Mouse (Mus musculus) limb, embryonic 13.5 days (tissue): ENCODE results near the gene Aimp2. TPM values are rescaled to one million over a fixed set of nuclear protein-coding genes. Genes with fewer than 3 reads are reported as not detected.

Experiments
- ATAC-seq: fragments of 200-750 bp; cut with Nextera tagmentation; 2 replicates; pipeline ENCODE4 v1.8.0; 2017; ENCODE audit warnings: low read depth, moderate number of reproducible peaks, moderate TSS enrichment; ENCODE audit not compliant: low FRiP score
- H3K27ac ChIP-seq: fragments of 300-500 bp; sonication (generic); 2 replicates; pipeline ENCODE4 v1.5.1; 2015; ENCODE audit warnings: inconsistent platforms, mild to moderate bottlenecking, moderate library complexity
- H3K27me3 ChIP-seq: fragments of 300-500 bp; sonication (generic); 2 replicates; pipeline ENCODE4 v1.6.1; 2015; ENCODE audit warnings: mild to moderate bottlenecking, inconsistent platforms
- H3K36me3 ChIP-seq: fragments of 300-500 bp; sonication (generic); 2 replicates; pipeline ENCODE4 v1.6.1; 2015; ENCODE audit warnings: inconsistent platforms, mild to moderate bottlenecking, moderate library complexity
- H3K4me1 ChIP-seq: fragments of 300-500 bp; sonication (generic); 2 replicates; pipeline ENCODE4 v1.6.1; 2015; ENCODE audit warnings: inconsistent platforms
- H3K4me2 ChIP-seq: fragments of 300-500 bp; sonication (generic); replicated peaks from 2 replicates; pipeline ENCODE4 v1.6.1; 2015; ENCODE audit warnings: inconsistent platforms, mild to moderate bottlenecking, moderate library complexity
- H3K4me3 ChIP-seq: fragments of 300-500 bp; sonication (generic); 2 replicates; pipeline ENCODE4 v1.5.1; 2015; ENCODE audit warnings: moderate library complexity, mild to moderate bottlenecking, inconsistent platforms
- H3K9ac ChIP-seq: fragments of 300-500 bp; sonication (generic); 2 replicates; pipeline ENCODE4 v1.6.1; 2015; ENCODE audit warnings: mild to moderate bottlenecking, inconsistent platforms
- H3K9me3 ChIP-seq: fragments of 300-500 bp; sonication (generic); 2 replicates; pipeline ENCODE4 v1.6.1; 2016; ENCODE audit warnings: inconsistent platforms
- WGBS: fragments of 180-500 bp; shearing (Covaris S2); methylation state at CpG from one replicate; pipeline ENCODE4 v1.1.7; 2015; 5-methylcytosine and 5-hydroxymethylcytosine counted together
- polyA plus RNA-seq: library from polyadenylated mRNA; unstranded; fragments of >200 nt; fragmentation: Nextera tagmentation; extraction: Ambion mirVana; gene quantifications from 2 replicates; pipeline ENCODE4 v1.2.1, GENCODE M21; 2015

Gene Aimp2
- polyA plus RNA-seq, 1 experiment from 2014 or later: 106 TPM

- no peak overlapping the region for H3K27ac ChIP-seq
- no peaks in the 10 kb centered on the region for H3K4me1 ChIP-seq
- no peak overlapping the region for H3K4me3 ChIP-seq
- no peaks in the 10 kb centered on the region for H3K27me3 ChIP-seq
- no peak overlapping the region for H3K9ac ChIP-seq
- H3K9me3 ChIP-seq: no peaks in the 10 kb centered on the region
- no peak for ATAC-seq
- WGBS: 74% methylated on average over 5 of the region's 5 CpGs
- H3K36me3 ChIP-seq: peaks cover 85% of the 10 kb centered on the region
- H3K4me2 ChIP-seq: no peak overlapping the region
Measured at GRCm38 (mm10) chr5:143893396-143893795, 16.3 kb downstream of the Aimp2 start.

GRCm38 (mm10) chr5:143892255-143892886 is 17.3 kb downstream of the Aimp2 start:
- 79% methylated on average over 9 of the region's 9 CpGs for WGBS
- no peak for ATAC-seq
- H3K4me3 ChIP-seq: no peak overlapping the region
- no peaks in the 10 kb centered on the region for H3K9me3 ChIP-seq
- no peaks in the 10 kb centered on the region for H3K4me1 ChIP-seq
- H3K27ac ChIP-seq: no peak overlapping the region
- H3K36me3 ChIP-seq: peaks cover 86% of the 10 kb centered on the region
- H3K9ac ChIP-seq: no peak overlapping the region
- H3K4me2 ChIP-seq: no peak overlapping the region
- H3K27me3 ChIP-seq: no peaks in the 10 kb centered on the region

GRCm38 (mm10) chr5:143890741-143891140 is 18.9 kb downstream of the Aimp2 start:
- Histone ChIP-seq H3K27me3 (no peaks in the 10 kb centered on the region), H3K9ac (no peak overlapping the region), H3K36me3 (peaks cover 92% of the 10 kb centered on the region), H3K9me3 (no peaks in the 10 kb centered on the region), H3K4me1 (no peaks in the 10 kb centered on the region), H3K27ac (no peak overlapping the region), H3K4me3 (no peak overlapping the region), H3K4me2 (no peak overlapping the region)
- WGBS: 61% methylated on average over 6 of the region's 6 CpGs
- ATAC-seq: no peak

GRCm38 (mm10) chr5:143885274-143885673 is 24.4 kb downstream of the Aimp2 start:
- 95% methylated on average over 3 of the region's 3 CpGs for WGBS
- Histone ChIP-seq H3K27ac (no peak overlapping the region), H3K9ac (no peak overlapping the region), H3K4me2 (no peak overlapping the region), H3K4me3 (no peak overlapping the region), H3K4me1 (no peaks in the 10 kb centered on the region), H3K36me3 (peaks cover 99% of the 10 kb centered on the region), H3K9me3 (no peaks in the 10 kb centered on the region), H3K27me3 (no peaks in the 10 kb centered on the region)
- no peak for ATAC-seq

- 77% methylated on average over 4 of the region's 4 CpGs for WGBS
- Histone ChIP-seq H3K36me3 (peaks cover 69% of the 10 kb centered on the region), H3K9me3 (no peaks in the 10 kb centered on the region), H3K4me3 (no peak overlapping the region), H3K9ac (no peak overlapping the region), H3K4me2 (no peak overlapping the region), H3K27me3 (no peaks in the 10 kb centered on the region), H3K27ac (no peak overlapping the region), H3K4me1 (no peaks in the 10 kb centered on the region)
- ATAC-seq: no peak
Measured at GRCm38 (mm10) chr5:143874571-143874970, 35.1 kb downstream of the Aimp2 start.

GRCm38 (mm10) chr5:143871547-143872169 is 38.0 kb downstream of the Aimp2 start:
- H3K27me3 ChIP-seq: no peaks in the 10 kb centered on the region
- WGBS: 72% methylated on average over 11 of the region's 11 CpGs
- no peaks in the 10 kb centered on the region for H3K4me1 ChIP-seq
- no peaks in the 10 kb centered on the region for H3K9me3 ChIP-seq
- no peak overlapping the region for H3K4me2 ChIP-seq
- H3K27ac ChIP-seq: no peak overlapping the region; the same call in 1 of the 2 replicates
- H3K9ac ChIP-seq: no peak overlapping the region
- ATAC-seq: no peak
- no peak overlapping the region for H3K4me3 ChIP-seq
- H3K36me3 ChIP-seq: peaks cover 42% of the 10 kb centered on the region

Other genes with a start within 250 kb of the Aimp2 start
- gene Usp42, start 177.6 kb downstream of the Aimp2 start, polyA plus RNA-seq: 25.8 and 27.2 TPM in 2 replicates
- gene Eif2ak1, start 92.1 kb downstream of the Aimp2 start, polyA plus RNA-seq: 46.3 and 46.8 TPM in 2 replicates
- gene Ankrd61, start 12.2 kb downstream of the Aimp2 start, polyA plus RNA-seq: 0.22 and 0.29 TPM in 2 replicates
- 35.8 and 37.9 TPM in 2 replicates for gene Pms2, start 117 bp upstream of the Aimp2 start, polyA plus RNA-seq
- 0.89 and 1.1 TPM in 2 replicates for gene Gm42421, start 18.3 kb upstream of the Aimp2 start, polyA plus RNA-seq
- 0.80 and 1.0 TPM in 2 replicates for gene Rsph10b, start 23.2 kb upstream of the Aimp2 start, polyA plus RNA-seq
- 84.5 and 85.5 TPM in 2 replicates for gene Ccz1, start 105.0 kb upstream of the Aimp2 start, polyA plus RNA-seq
- not detected in 2 replicates for gene Ocm, start 116.8 kb upstream of the Aimp2 start, polyA plus RNA-seq
- gene Lmtk2, start 190.6 kb upstream of the Aimp2 start, polyA plus RNA-seq: 3.3 and 3.8 TPM in 2 replicates